Mouse (Mus musculus) left cerebral cortex, adult 2 months (tissue): ENCODE measurements around the gene Masp1. TPM values are rescaled to one million over a fixed set of nuclear protein-coding genes. Genes with fewer than 3 reads are reported as not detected.

Experiments used
- DNase-seq, 2 experiments: peaks; one replicate each; pipeline ENCODE4 v3.0.0; 2021 to 2022; ENCODE audit warnings: low spot score in 2 of 2, mixed read lengths in 1 of 2; ENCODE audit errors: extremely low spot score in 1 of 2
- H3K27ac ChIP-seq: fragments of 200-600 bp; 2 replicates; pipeline ENCODE4 v1.8.1; 2022
- H3K4me3 ChIP-seq: fragments of 200-600 bp; 2 replicates; pipeline ENCODE4 v1.8.1; 2022
- CTCF ChIP-seq: fragments of 200-600 bp; IDR thresholded peaks from 2 replicates; pipeline ENCODE4 v1.8.1; 2022; ENCODE audit warnings: antibody characterized with exemption, mild to moderate bottlenecking, moderate library complexity
- intact Hi-C: fragments of 180-260 bp; cut with DNase I; formaldehyde crosslinking; loops from one replicate; pipeline ENCODE4 v1.15.1; 2025
- total RNA-seq, 2 experiments: library from RNA; stranded (reverse); gene quantifications; 2 replicates each; pipeline ENCODE4 v1.2.3; 2021

Masp1 gene
- total RNA-seq, 2 experiments from 2014 or later, result 12.6 to 14.6 TPM

- Histone ChIP-seq H3K4me3 (no peak overlapping the region), H3K27ac (no peak overlapping the region)
- intact Hi-C loops, result no loop called here
- TF ChIP-seq CTCF, result no peak
- no peak for DNase-seq
These were observed 8.6 kb upstream of the Masp1 start for GRCm38 (mm10) chr16:23529186-23529585.

GRCm38 (mm10) chr16:23522081-23522480 is 1.5 kb upstream of the Masp1 start:
- DNase-seq, result no peak
- intact Hi-C loops, result no loop called here
- TF ChIP-seq CTCF, result no peak
- no peak overlapping the region for H3K27ac ChIP-seq
- H3K4me3 ChIP-seq, result no peak overlapping the region

GRCm38 (mm10) chr16:23521092-23521491 is 477 bp upstream of the Masp1 start:
- DNase-seq, result no peak
- no peak for TF ChIP-seq CTCF
- Histone ChIP-seq H3K4me3 (peak overlapping the region; percentile 39), H3K27ac (no peak overlapping the region; the same call in 1 of the 2 replicates)
- intact Hi-C loops, result no loop called here

GRCm38 (mm10) chr16:23519771-23520170 is 844 bp downstream of the Masp1 start:
- DNase-seq, result no peak
- intact Hi-C loops, result loop anchor here (10.0 kb wide), 2 partner anchors 285 to 1535 kb away; no protein-coding TSS in a partner anchor
- Histone ChIP-seq H3K27ac (peak overlapping the region; percentile 91), H3K4me3 (peak overlapping the region; percentile 39)
- no peak for TF ChIP-seq CTCF

GRCm38 (mm10) chr16:23518567-23519369 is 1.8 kb downstream of the Masp1 start:
- intact Hi-C loops, result loop anchor here (10.0 kb wide), 2 partner anchors 284 to 1536 kb away; no protein-coding TSS in a partner anchor
- Histone ChIP-seq H3K4me3 (peak overlapping the region; percentile 39), H3K27ac (peak overlapping the region; percentile 58; the same call in 1 of the 2 replicates)
- TF ChIP-seq CTCF, result no peak
- DNase-seq, result no peak

- H3K27ac ChIP-seq, result peak overlapping the region; percentile 58
- intact Hi-C loops, result loop anchor here (10.0 kb wide), 2 partner anchors 283 to 1537 kb away; no protein-coding TSS in a partner anchor
- no peak for DNase-seq
- no peak for TF ChIP-seq CTCF
- H3K4me3 ChIP-seq, result 0 out of 2 replicates have a peak overlapping the region, but pooled peaks have one; percentile 5
These were observed 2.7 kb downstream of the Masp1 start for GRCm38 (mm10) chr16:23517754-23518566.

GRCm38 (mm10) chr16:23517230-23517629 is 3.4 kb downstream of the Masp1 start:
- TF ChIP-seq CTCF, result no peak
- H3K4me3 ChIP-seq, result no peak overlapping the region
- H3K27ac ChIP-seq, result peak overlapping the region; percentile 58; the same call in 1 of the 2 replicates
- intact Hi-C loops, result loop anchor here (10.0 kb wide), 2 partner anchors 282 to 1538 kb away; no protein-coding TSS in a partner anchor
- DNase-seq, result no peak

GRCm38 (mm10) chr16:23516606-23517005 is 4.0 kb downstream of the Masp1 start:
- no peak overlapping the region for H3K27ac ChIP-seq
- intact Hi-C loops, result loop anchor here (10.0 kb wide), 2 partner anchors 282 to 1538 kb away; no protein-coding TSS in a partner anchor
- DNase-seq, result no peak
- H3K4me3 ChIP-seq, result no peak overlapping the region
- TF ChIP-seq CTCF, result no peak

- Histone ChIP-seq H3K27ac (no peak overlapping the region), H3K4me3 (no peak overlapping the region)
- DNase-seq, result no peak
- intact Hi-C loops, result loop anchor here (10.0 kb wide), 2 partner anchors 281 to 1539 kb away; no protein-coding TSS in a partner anchor
- no peak for TF ChIP-seq CTCF
These were observed 4.8 kb downstream of the Masp1 start for GRCm38 (mm10) chr16:23515766-23516165.

- intact Hi-C loops, result loop anchor here (10.0 kb wide), 2 partner anchors 279 to 1541 kb away; no protein-coding TSS in a partner anchor
- Histone ChIP-seq H3K27ac (no peak overlapping the region), H3K4me3 (no peak overlapping the region)
- no peak for DNase-seq
- no peak for TF ChIP-seq CTCF
These were observed 7.2 kb downstream of the Masp1 start for GRCm38 (mm10) chr16:23513401-23513800.

GRCm38 (mm10) chr16:23511166-23511935 is 9.3 kb downstream of the Masp1 start:
- no peak for DNase-seq

More at GRCm38 (mm10) chr16:23511166-23511935, 9.3 kb downstream of the Masp1 start:
- TF ChIP-seq CTCF, result no peak
- no peak overlapping the region for H3K27ac ChIP-seq
- no peak overlapping the region for H3K4me3 ChIP-seq
- intact Hi-C loops, result loop anchor here (10.0 kb wide), 2 partner anchors 277 to 1543 kb away; no protein-coding TSS in a partner anchor
